Mouse (Mus musculus) MEL-GATA-1-ER (cell line): ENCODE measurements around the gene Ildr1.
A peak's percentile ranks its signal among the peaks of the same experiment; 100 is the strongest.

Experiments used
- DNase-seq: peaks from one replicate; pipeline ENCODE4 v3.0.0-alpha.2; 2012; ENCODE audit warnings: low read depth; ENCODE audit errors: extremely low read depth

Ildr1 gene

DNA sequence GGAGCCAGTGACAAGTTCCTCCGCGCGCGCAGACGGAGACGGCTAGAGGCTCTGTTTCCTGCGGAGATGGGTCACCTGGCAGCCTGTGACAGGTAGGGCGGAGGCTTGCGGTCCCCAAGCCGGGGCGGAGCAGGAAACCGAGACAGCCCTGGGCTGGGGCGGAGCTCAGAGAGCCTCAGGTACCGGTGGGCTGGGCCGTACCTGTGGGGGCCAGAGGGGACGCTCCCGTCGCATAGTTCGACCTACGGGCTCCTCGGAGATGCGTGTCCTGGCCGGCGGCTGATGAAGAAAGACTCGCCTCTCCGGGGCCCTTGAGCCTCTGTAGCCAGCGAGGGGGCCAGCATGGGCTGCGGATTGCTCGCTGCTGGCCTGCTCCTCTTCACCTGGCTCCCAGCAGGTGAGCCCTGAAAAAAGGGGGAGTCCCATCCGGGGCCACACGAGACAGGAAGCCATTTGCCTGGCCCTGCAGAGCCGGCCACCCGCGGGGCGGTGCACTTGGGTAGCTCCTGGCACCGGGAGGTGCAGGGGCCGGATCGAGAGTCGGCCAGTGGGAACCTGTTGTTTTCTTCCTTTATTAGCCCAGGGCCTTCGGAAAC, at the start of gene Ildr1:
TSS of gene Ildr1 (plus strand) at position 161 of the 596 bp plus-strand sequence.
- no peak for DNase-seq

- no peak for DNase-seq
These were observed 48.7 kb upstream of the Ildr1 start for GRCm38 (mm10) chr16:36645124-36645523.

DNA sequence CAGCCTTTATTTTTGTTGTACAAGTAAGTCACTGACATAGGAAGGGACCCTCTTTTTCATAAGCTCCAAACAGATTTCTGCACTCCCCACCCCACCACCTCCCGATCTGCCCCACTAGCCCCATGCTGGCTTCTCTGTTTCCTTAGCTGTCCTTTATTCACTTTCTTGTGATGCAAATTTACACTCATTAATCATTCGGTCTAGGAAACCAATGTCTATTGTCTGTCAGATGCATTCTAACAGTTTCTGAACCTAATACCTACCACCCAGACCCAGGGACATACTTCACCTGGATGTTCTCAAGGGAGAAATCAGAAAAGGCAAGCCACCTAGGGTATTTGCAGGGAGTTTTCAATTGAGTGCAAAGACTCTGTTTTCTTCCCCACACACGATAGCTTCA, 44.5 kb upstream of the Ildr1 start:
- no peak for DNase-seq

- no peak for DNase-seq
These were observed 43.3 kb upstream of the Ildr1 start for GRCm38 (mm10) chr16:36650511-36650910.

- no peak for DNase-seq
These were observed 42.5 kb upstream of the Ildr1 start for GRCm38 (mm10) chr16:36651174-36651766.

DNA sequence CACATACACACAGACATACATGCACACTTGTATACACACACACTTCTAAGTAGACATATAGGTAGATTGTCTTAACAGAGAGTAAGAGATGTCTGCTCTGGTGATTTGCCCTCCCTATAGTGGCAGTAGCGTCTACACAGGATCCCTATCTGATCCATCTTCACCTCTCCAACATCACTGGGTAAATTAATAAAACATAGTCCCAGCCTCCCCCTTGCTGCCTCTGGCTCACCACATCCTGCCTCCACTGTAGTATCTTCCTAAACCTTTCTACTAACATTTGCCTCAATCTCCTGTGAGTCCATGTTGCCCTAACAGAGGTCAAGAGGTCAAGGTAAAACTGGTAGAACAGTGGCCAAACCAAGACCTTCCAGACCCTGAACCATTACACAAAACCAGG, 38.6 kb upstream of the Ildr1 start:
- DNase-seq, result no peak

DNA sequence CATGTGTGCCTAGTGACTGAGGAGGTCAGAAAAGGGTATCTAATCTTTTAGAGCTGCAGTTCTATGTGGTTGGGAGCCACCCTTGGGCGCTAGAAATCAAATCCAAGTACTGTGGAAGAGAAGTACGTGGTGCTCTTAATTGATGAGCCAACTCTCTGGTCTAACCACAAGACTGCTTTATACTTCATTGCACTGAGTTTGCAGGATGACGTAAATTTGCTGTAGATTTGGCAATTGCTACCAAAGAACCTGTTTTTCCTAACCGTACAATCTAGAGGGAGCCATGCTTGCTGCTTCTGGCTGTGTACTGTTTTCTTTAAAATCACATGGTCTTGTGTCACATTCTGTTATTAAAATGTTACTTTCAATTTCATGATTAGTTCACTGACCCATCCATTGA, 37.9 kb upstream of the Ildr1 start:
- DNase-seq, result no peak

DNA sequence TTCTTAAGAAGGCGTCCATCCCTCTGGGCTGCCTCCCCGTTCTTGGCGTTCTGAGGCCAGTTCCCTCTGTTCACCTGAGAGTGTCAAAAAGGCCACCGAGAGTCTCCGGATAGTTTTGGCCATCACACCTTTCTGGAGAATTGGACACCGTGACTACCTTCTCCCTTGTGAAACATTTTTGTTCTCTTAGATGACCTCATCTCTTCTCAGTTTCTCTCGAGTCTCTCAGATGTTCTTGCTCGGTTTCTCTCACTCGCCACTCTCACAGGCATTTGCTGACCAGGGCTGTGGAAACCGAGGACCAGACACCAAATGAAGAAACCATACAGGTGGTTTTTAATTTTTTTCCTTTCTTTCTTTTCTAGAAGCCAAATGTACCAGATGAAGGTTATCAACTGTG, 32.4 kb upstream of the Ildr1 start:
- no peak for DNase-seq

GRCm38 (mm10) chr16:36663484-36663883, 30.3 kb upstream of the Ildr1 start:
- DNase-seq, result no peak

DNA sequence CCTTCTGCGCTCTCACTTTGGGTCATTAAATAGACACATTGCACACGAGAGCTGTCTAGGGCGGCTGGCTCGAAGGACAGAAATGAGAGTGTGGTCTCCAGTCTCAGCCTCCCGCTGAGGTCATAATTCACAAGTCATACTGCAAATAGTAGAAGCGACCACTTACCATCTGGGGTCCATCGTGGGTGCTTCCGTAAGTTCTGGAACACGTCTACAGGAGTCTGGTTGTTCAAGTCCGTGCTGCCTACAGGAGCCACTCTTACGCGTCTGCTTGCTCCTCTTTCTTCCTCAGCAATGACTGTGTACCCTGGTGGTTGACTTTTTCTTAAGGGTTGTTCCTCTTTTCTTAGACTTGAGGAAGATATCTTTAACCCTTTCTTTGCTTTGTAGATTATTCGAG, 28.0 kb upstream of the Ildr1 start, which contains the start of gene Cd86:
TSS of gene Cd86 (minus strand) at position 300 of the 400 bp plus-strand sequence.
- peak; percentile 76 for DNase-seq

- DNase-seq, result no peak
These were observed 27.2 kb upstream of the Ildr1 start for GRCm38 (mm10) chr16:36666448-36667017.

DNA sequence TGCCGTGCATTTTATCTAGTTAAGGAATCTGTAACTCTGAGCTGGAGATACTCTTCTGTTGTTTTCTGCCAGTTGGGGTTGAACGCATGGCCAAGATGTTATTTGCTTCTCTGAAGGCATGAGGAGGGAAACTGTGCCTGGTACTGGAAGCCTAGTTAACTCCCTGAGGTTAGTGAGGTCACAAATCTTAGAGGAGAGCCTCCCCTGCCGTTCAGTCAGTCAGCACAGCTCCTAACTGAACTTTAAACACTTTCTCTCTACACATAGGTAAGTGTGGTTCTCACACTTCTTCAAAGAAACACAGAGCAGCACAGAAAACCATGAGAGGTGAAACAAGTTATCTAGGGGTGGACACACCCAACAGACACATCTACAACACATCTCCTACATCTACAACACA, 23.2 kb upstream of the Ildr1 start:
- DNase-seq, result no peak

DNA sequence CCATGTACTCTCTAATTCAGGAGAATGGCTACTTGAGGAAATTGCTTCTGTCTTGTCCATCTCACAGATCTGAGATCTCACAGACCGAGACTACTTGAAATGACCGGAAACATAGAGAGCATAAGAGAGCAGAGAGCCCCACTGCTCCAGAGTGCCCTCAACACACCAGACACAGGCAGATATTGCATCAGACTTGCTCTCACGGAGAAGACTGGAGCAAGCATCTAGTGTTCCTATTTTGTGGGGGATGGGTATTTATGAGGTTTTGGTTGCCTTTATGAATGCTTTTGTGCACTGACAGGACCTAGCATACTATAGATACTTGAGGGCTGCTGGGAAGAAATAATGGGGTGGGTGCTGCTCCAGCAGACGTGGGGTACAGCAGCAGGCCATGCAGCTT, 20.6 kb upstream of the Ildr1 start:
- no peak for DNase-seq

DNA sequence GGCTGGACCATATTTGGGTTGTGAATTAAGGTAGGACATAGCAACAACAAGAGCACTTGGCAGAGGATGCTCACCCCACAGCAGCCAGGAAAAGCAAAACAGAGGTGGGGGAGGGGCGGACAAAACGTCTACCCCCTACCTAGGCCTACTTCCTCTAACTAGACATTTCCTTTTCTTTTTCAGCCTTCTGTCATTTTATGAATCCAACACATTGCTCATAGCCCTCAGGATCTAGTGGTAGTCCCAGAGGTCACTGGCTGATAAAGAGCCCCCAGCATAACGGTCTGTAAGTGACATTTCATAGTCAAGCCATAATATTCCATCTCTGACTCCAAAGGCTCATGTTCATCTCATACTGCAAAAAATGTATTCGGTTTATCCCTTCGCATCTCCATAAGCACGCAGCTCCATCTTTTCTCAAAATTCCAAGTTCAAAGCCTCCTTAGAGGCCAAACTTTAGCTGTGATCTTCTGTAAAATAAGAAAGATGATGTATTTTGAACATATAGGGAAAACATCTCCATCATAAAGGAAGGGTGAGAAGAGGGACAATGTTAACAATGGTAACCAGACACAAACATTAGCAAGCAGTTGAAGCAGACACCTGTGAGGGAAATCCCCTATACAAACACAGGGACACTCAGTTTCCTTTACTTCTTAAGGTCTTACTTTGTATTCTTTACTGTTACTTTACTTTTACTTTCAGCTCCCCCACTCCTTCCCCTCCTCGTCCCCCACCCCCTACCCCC, 19.1 kb upstream of the Ildr1 start:
- no peak for DNase-seq

DNA sequence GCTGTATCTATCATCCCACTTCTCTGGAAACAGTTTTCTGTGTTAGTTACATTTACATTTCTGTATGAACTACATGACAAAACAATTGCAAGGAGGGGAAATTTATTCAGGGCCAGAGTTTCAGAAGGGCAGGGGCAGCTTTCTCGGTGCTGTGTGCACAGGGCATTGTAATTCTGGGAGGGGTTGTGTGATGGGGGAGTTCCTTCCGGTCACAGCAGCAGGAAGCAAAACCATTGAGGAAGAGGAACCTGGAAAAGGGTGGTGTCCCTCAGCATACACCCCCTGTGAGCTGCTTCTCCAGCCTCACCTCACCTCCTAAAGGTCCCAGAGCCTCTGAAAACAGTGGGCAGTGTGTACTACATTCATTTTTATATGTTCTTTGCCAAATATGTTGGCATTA, 18.5 kb upstream of the Ildr1 start:
- DNase-seq, result no peak

GRCm38 (mm10) chr16:36675902-36676301, 17.9 kb upstream of the Ildr1 start:
- no peak for DNase-seq

- no peak for DNase-seq
These were observed 11.9 kb upstream of the Ildr1 start for GRCm38 (mm10) chr16:36681829-36682228.

- DNase-seq, result no peak
These were observed 9.4 kb upstream of the Ildr1 start for GRCm38 (mm10) chr16:36684325-36684918.

- no peak for DNase-seq
These were observed 5.7 kb upstream of the Ildr1 start for GRCm38 (mm10) chr16:36688076-36688475.

GRCm38 (mm10) chr16:36691484-36691883, 2.3 kb upstream of the Ildr1 start:
- no peak for DNase-seq

DNA sequence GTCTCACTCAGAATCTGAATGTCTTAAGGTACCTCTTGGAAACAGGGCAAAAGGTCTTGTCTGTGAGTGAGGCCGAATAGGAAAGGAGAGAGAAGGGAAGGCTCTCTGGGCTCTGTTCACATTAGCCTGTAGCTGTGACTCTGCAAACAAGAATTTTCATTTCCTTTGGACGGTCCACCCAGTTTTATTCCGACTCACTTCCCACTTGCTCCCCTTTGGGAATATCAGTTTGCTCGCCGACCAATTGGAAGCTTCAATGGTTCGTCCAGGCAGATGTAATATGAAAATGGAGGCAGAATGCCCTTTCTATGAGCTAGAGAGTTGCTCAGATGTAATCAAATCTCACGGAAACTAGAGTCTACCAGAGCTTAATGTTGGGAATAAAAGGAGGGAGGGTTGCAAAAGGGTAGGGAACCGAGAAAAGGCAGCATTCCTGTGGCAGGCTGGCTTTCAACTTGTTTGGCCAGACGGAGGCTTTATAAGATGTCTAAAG, 1.1 kb downstream of the Ildr1 start:
- no peak for DNase-seq

DNA sequence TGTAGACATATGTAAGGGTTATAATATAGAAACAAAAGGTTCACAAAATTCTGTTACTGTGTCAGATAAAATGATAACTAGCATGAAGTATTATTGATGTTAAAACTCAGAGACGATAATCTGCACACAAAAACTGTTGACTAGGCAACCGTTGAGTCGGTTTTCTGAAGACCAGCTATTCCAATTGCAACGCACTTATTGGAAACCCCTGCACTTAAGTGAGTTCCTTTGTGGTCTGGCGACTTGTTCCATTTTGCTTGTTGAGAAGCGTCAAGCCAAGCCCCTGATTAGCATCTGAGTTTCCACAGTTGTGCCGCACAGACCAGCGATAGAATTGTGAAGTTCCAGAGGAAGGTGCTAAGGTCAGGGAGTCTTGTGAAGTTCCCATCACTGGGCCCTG, 3.6 kb downstream of the Ildr1 start:
- no peak for DNase-seq
